Mouse (Mus musculus): Measurements from ENCODE around the gene Pbdc1.

GRCm38 (mm10) chrX:105064294-105064693 is 15.3 kb upstream of the Pbdc1 start:
- TF ChIP-seq POLR2A (IDR thresholded peaks at IDR 0.05; ENCODE audit: extremely low read depth, insufficient read depth, low read length) (no peak), CTCF (IDR thresholded peaks at IDR 0.05; ENCODE audit: low read depth, low read length) (no peak)
